Mouse (Mus musculus): ENCODE results near the gene Gm20388.

DNA sequence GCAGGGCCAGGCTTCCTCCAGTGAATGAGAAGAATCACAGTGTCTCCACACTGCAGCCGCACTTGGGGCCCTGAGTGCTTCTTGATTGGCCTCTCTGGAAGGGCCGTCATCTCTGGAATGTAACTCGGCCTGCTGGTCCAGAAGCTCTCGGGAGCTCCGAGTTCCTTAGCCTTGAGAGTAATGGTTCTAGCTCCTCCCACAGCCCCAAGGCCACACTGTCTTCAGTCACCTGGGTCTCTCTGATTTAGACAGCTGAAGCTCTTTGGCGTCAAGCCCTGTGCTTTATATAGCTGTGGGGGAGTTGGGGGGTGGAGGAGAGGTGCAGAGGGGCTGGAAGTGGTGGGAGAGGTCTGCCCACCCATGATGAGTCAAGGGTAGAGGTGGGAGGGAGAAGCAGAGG is 2626.4 kb downstream of the Gm20388 start:
- TF ChIP-seq POLR2A (IDR thresholded peaks at IDR 0.05; ENCODE audit: borderline replicate concordance, insufficient read depth, low read length), result no peak
- no peak for TF ChIP-seq CTCF (IDR thresholded peaks at IDR 0.05; ENCODE audit: borderline replicate concordance, insufficient read depth, low read depth, low read length)
